Mouse (Mus musculus) liver, postnatal 0 days (tissue): ENCODE measurements around the gene Hoxa11. TPM values are rescaled to one million over a fixed set of nuclear protein-coding genes. Genes with fewer than 3 reads are reported as not detected.

Experiments used
- ATAC-seq: fragments of 200-750 bp; cut with Nextera tagmentation; 2 replicates; pipeline ENCODE4 v1.8.0; 2017; ENCODE audit warnings: mild to moderate bottlenecking, moderate library complexity
- DNase-seq: peaks from one replicate; pipeline ENCODE4 v3.0.0-alpha.2; 2016
- H3K27ac ChIP-seq: fragments of 300-500 bp; sonication (generic); 2 replicates; pipeline ENCODE4 v1.5.1; 2014; ENCODE audit warnings: antibody characterized with exemption, moderate library complexity, mild to moderate bottlenecking, low read depth
- H3K27me3 ChIP-seq: fragments of 300-500 bp; sonication (generic); 2 replicates; pipeline ENCODE4 v1.6.1; 2014; ENCODE audit warnings: low read length, control low read depth, mixed read lengths; ENCODE audit not compliant: insufficient read depth
- H3K36me3 ChIP-seq: fragments of 300-500 bp; sonication (generic); replicated peaks from 2 replicates; pipeline ENCODE4 v1.6.1; 2014; ENCODE audit warnings: mild to moderate bottlenecking, control low read depth, low read length, moderate library complexity, mixed read lengths; ENCODE audit not compliant: insufficient read depth
- H3K4me1 ChIP-seq: fragments of 300-500 bp; sonication (generic); 2 replicates; pipeline ENCODE4 v1.6.1; 2014; ENCODE audit warnings: antibody characterized with exemption, mild to moderate bottlenecking, control low read depth; ENCODE audit not compliant: insufficient read depth
- H3K4me2 ChIP-seq: fragments of 300-500 bp; sonication (generic); 2 replicates; pipeline ENCODE4 v1.6.1; 2014; ENCODE audit warnings: low read depth, mild to moderate bottlenecking, low read length, moderate library complexity, mixed read lengths
- H3K4me3 ChIP-seq: fragments of 300-500 bp; sonication (generic); 2 replicates; pipeline ENCODE4 v1.5.1; 2014; ENCODE audit warnings: low read depth, low read length
- H3K9ac ChIP-seq: fragments of 300-500 bp; sonication (generic); replicated peaks from 2 replicates; pipeline ENCODE4 v1.6.1; 2014; ENCODE audit warnings: mild to moderate bottlenecking, moderate library complexity
- H3K9me3 ChIP-seq: fragments of 300-500 bp; sonication (generic); 2 replicates; pipeline ENCODE4 v1.6.1; 2016; ENCODE audit warnings: mild to moderate bottlenecking, control low read depth, low read length, mixed read lengths
- CTCF ChIP-seq: sonication (generic); IDR thresholded peaks from 2 replicates; pipeline ENCODE4 v1.5.1; 2016; ENCODE audit warnings: antibody characterized with exemption, low read depth
- EP300 ChIP-seq: IDR thresholded peaks from 2 replicates; pipeline ENCODE4 v1.6.1; 2016; ENCODE audit warnings: antibody characterized with exemption, low read depth, mild to moderate bottlenecking
- WGBS: fragments of 180-500 bp; shearing (Covaris S2); extraction: QIAGEN DNeasy Blood & Tissue Kit; methylation state at CpG from one replicate; pipeline ENCODE4 v1.1.7; 2014; ENCODE audit not compliant: insufficient replicate concordance; 5-methylcytosine and 5-hydroxymethylcytosine counted together
- polyA plus RNA-seq: library from polyadenylated mRNA; unstranded; fragments of >200 nt; fragmentation: Nextera tagmentation; extraction: Ambion mirVana; gene quantifications from 2 replicates; pipeline ENCODE4 v1.2.1, GENCODE M21; 2015

Hoxa11 gene
- polyA plus RNA-seq, 1 experiment from 2014 or later = not detected

- no peak for TF ChIP-seq EP300
- TF ChIP-seq CTCF = no peak
- Histone ChIP-seq H3K36me3 (no peaks in the 10 kb centered on the region), H3K27ac (no peak overlapping the region), H3K4me3 (peak overlapping the region; percentile 10; the same call in 1 of the 2 replicates), H3K9me3 (no peaks in the 10 kb centered on the region), H3K27me3 (peaks cover 100% of the 10 kb centered on the region), H3K4me2 (peak overlapping the region; percentile 20), H3K4me1 (peaks cover 1% of the 10 kb centered on the region), H3K9ac (no peak overlapping the region)
- DNase-seq (no peak), ATAC-seq (no peak)
- 3% methylated on average over 30 of the region's 30 CpGs for WGBS
These were observed 5.8 kb downstream of the Hoxa11 start for GRCm38 (mm10) chr6:52239625-52240388.

- TF ChIP-seq CTCF (no peak), EP300 (no peak)
- no peaks in the 10 kb centered on the region; the same call in 1 of the 2 replicates for H3K4me1 ChIP-seq
- WGBS = 9% methylated on average over 7 of the region's 7 CpGs
These were observed 6.6 kb downstream of the Hoxa11 start for GRCm38 (mm10) chr6:52238976-52239375.

GRCm38 (mm10) chr6:52238155-52238545 is 7.5 kb downstream of the Hoxa11 start:
- no peak for DNase-seq
- H3K4me3 ChIP-seq = no peak overlapping the region
- H3K27me3 ChIP-seq = peaks cover 100% of the 10 kb centered on the region
- H3K4me1 ChIP-seq = no peaks in the 10 kb centered on the region; the same call in 1 of the 2 replicates
- H3K4me2 ChIP-seq = no peak overlapping the region
- H3K27ac ChIP-seq = no peak overlapping the region
- ATAC-seq = no peak
- TF ChIP-seq CTCF = no peak
- TF ChIP-seq EP300 = no peak
- H3K9ac ChIP-seq = no peak overlapping the region
- 7% methylated on average over 7 of the region's 7 CpGs for WGBS
- H3K9me3 ChIP-seq = no peaks in the 10 kb centered on the region
- no peaks in the 10 kb centered on the region for H3K36me3 ChIP-seq

More at GRCm38 (mm10) chr6:52238976-52239375, 6.6 kb downstream of the Hoxa11 start:
- Histone ChIP-seq H3K4me3 (no peak overlapping the region), H3K9ac (no peak overlapping the region), H3K27me3 (peaks cover 100% of the 10 kb centered on the region), H3K4me2 (no peak overlapping the region), H3K9me3 (no peaks in the 10 kb centered on the region), H3K36me3 (no peaks in the 10 kb centered on the region), H3K27ac (no peak overlapping the region)
- ATAC-seq = no peak
- DNase-seq = no peak

- WGBS = 26% methylated on average over 10 of the region's 10 CpGs
- TF ChIP-seq CTCF (no peak), EP300 (no peak)
- DNase-seq = no peak
- Histone ChIP-seq H3K4me3 (no peak overlapping the region), H3K9ac (no peak overlapping the region), H3K4me2 (no peak overlapping the region), H3K9me3 (no peaks in the 10 kb centered on the region), H3K36me3 (no peaks in the 10 kb centered on the region), H3K4me1 (peaks cover 2% of the 10 kb centered on the region; the same call in 1 of the 2 replicates), H3K27me3 (peaks cover 100% of the 10 kb centered on the region), H3K27ac (no peak overlapping the region)
- ATAC-seq = no peak
These were observed 8.1 kb downstream of the Hoxa11 start for GRCm38 (mm10) chr6:52237346-52238154.

GRCm38 (mm10) chr6:52236806-52237205 is 8.8 kb downstream of the Hoxa11 start:
- Histone ChIP-seq H3K27ac (no peak overlapping the region), H3K36me3 (no peaks in the 10 kb centered on the region), H3K9ac (no peak overlapping the region), H3K4me2 (no peak overlapping the region), H3K4me3 (no peak overlapping the region), H3K9me3 (no peaks in the 10 kb centered on the region), H3K4me1 (peaks cover 2% of the 10 kb centered on the region; the same call in 1 of the 2 replicates), H3K27me3 (peaks cover 100% of the 10 kb centered on the region)
- ATAC-seq = no peak
- DNase-seq = no peak
- TF ChIP-seq EP300 = no peak
- TF ChIP-seq CTCF = no peak
- WGBS = 27% methylated on average over 3 of the region's 3 CpGs

GRCm38 (mm10) chr6:52235866-52236265 is 9.7 kb downstream of the Hoxa11 start:
- Histone ChIP-seq H3K36me3 (no peaks in the 10 kb centered on the region), H3K4me2 (no peak overlapping the region), H3K4me1 (peaks cover 2% of the 10 kb centered on the region; the same call in 1 of the 2 replicates), H3K9ac (no peak overlapping the region), H3K27ac (no peak overlapping the region), H3K27me3 (peaks cover 99% of the 10 kb centered on the region), H3K4me3 (no peak overlapping the region), H3K9me3 (no peaks in the 10 kb centered on the region)
- ATAC-seq (no peak), DNase-seq (no peak)
- TF ChIP-seq EP300 (no peak), CTCF (no peak)
- WGBS = 53% methylated on average over 6 of the region's 6 CpGs
